Mouse (Mus musculus): ENCODE results near the gene Aldh3a1. TPM values are rescaled to one million over a fixed set of nuclear protein-coding genes. Genes with fewer than 3 reads are reported as not detected.
"Not testable (repeated sequence)": the region's sequence is repeated elsewhere in the genome, so short reads cannot be mapped to it uniquely, and the experiment has no call there.

The Aldh3a1 gene
- polyA plus RNA-seq, 1 experiment, result 0.69 TPM

DNA sequence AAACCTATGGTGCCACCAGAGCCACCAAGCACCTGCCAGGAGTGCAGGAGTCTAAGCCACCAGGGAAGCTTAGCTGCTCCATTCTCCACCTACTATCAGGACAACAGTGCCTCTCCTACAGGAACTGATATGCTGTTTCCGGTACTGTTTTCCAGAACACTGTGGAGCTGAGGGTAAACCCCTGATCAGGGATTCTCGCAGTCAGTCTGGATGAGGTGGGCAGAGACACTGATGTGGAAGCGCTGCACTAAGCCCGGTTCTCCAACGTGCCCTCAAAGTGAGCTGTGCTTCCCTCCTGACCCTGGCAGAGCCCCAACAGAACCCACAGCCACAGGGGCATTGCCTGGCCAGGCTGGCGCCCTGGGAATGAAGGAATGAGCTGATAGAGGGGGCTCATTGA, 43.0 kb upstream of the Aldh3a1 start:
- H3K4me1 ChIP-seq (ENCODE audit: control insufficient read depth, insufficient read depth, insufficient read length), result peaks cover 10% of the 10 kb centered on the region; the same call in 1 of the 2 replicates
- H3K27me3 ChIP-seq (ENCODE audit: control insufficient read depth, insufficient read depth, low read length), result no peaks in the 10 kb centered on the region
- TF ChIP-seq POLR2A (IDR thresholded peaks at IDR 0.05; ENCODE audit: low read depth, low read length) (no peak), CTCF (IDR thresholded peaks at IDR 0.05; ENCODE audit: extremely low read depth, insufficient read depth, insufficient read length, insufficient replicate concordance) (no peak)
- no peak overlapping the region for H3K4me3 ChIP-seq (ENCODE audit: extremely low read depth, insufficient read depth, insufficient read length)
- H3K36me3 ChIP-seq (ENCODE audit: control insufficient read depth, insufficient read depth, low read length), result peaks cover 33% of the 10 kb centered on the region
- no peak overlapping the region for H3K27ac ChIP-seq (ENCODE audit: insufficient read depth, low read length)
- DNase-seq (ENCODE audit: low read depth in 1 of 2, low spot score in 2 of 2), result no peak
- WGBS, result 88% methylated on average over 6 of the region's 6 CpGs

- Histone ChIP-seq H3K27ac (ENCODE audit: insufficient read depth, low read length) (no peak overlapping the region), H3K27me3 (ENCODE audit: control insufficient read depth, insufficient read depth, low read length) (no peaks in the 10 kb centered on the region), H3K4me1 (ENCODE audit: control insufficient read depth, insufficient read depth, insufficient read length) (peaks cover 7% of the 10 kb centered on the region; the same call in 1 of the 2 replicates), H3K4me3 (ENCODE audit: extremely low read depth, insufficient read depth, insufficient read length) (no peak overlapping the region), H3K36me3 (ENCODE audit: control insufficient read depth, insufficient read depth, low read length) (peaks cover 32% of the 10 kb centered on the region)
- 95% methylated on average over 10 of the region's 10 CpGs for WGBS
- TF ChIP-seq CTCF (IDR thresholded peaks at IDR 0.05; ENCODE audit: extremely low read depth, insufficient read depth, insufficient read length, insufficient replicate concordance) (no peak), POLR2A (IDR thresholded peaks at IDR 0.05; ENCODE audit: low read depth, low read length) (no peak)
- no peak for DNase-seq (ENCODE audit: low read depth in 1 of 2, low spot score in 2 of 2)
These were observed 42.5 kb upstream of the Aldh3a1 start for GRCm38 (mm10) chr11:61164881-61165280.

- Histone ChIP-seq H3K27ac (ENCODE audit: insufficient read depth, low read length) (no peak overlapping the region), H3K4me1 (ENCODE audit: control insufficient read depth, insufficient read depth, insufficient read length) (peaks cover 4% of the 10 kb centered on the region; the same call in 1 of the 2 replicates), H3K36me3 (ENCODE audit: control insufficient read depth, insufficient read depth, low read length) (peaks cover 10% of the 10 kb centered on the region), H3K27me3 (ENCODE audit: control insufficient read depth, insufficient read depth, low read length) (no peaks in the 10 kb centered on the region), H3K4me3 (ENCODE audit: extremely low read depth, insufficient read depth, insufficient read length) (no peak overlapping the region)
- DNase-seq (ENCODE audit: low read depth in 1 of 2, low spot score in 2 of 2), result no peak
- TF ChIP-seq CTCF (IDR thresholded peaks at IDR 0.05; ENCODE audit: extremely low read depth, insufficient read depth, insufficient read length, insufficient replicate concordance) (no peak), POLR2A (IDR thresholded peaks at IDR 0.05; ENCODE audit: low read depth, low read length) (no peak)
- 89% methylated on average over 5 of the region's 5 CpGs for WGBS
These were observed 37.2 kb upstream of the Aldh3a1 start for GRCm38 (mm10) chr11:61170184-61170583.

DNA sequence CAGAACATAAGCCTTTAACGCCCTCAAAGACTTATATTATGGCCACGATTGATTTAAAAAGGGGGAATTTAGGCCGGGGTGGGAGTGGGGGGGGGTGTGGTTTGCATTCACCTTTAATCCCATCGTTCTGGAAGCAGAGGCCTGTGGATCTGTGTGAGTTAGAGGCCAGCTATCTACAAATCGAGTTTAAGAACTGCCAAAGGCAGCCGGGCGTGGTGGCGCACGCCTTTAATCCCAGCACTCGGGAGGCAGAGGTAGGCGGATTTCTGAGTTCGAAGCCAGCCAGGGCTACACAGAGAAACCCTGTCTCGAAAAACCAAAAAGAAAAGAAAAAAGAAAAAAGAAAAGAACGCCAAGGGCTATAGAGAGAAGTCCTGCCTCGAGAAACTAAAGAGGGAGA, 33.9 kb upstream of the Aldh3a1 start:
- DNase-seq (ENCODE audit: low read depth in 1 of 2, low spot score in 2 of 2), result not testable (repeated sequence)

DNA sequence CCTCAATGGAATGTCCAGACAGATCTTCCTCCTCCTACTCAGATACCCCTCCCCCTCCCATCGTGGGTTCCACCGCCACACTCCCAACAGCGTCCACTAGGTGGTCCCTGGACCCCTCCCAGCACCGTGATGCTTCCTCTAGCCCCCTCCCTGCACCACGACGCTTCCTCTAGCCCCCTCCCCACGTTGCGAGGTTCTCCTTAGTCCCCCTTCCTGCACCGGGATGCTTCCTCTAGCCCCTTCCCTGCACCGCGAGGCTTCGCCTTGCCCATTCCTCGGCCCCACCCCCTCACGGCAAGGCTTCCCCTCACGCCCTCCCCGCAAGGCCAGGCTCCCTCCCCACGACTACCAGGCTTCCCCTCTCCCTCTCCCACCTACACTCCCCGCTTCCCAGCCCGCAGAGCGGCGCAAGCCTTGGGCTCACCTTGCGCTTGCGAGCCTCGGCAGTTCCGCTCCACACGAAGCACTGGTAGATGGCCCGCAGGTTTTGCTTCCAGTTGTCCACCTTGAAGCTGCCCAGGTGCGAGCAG, 33.0 kb upstream of the Aldh3a1 start:
- H3K4me3 ChIP-seq (ENCODE audit: extremely low read depth, insufficient read depth, insufficient read length), result peak overlapping the region; percentile 96
- peaks cover 4% of the 10 kb centered on the region; the same call in 1 of the 2 replicates for H3K4me1 ChIP-seq (ENCODE audit: control insufficient read depth, insufficient read depth, insufficient read length)
- DNase-seq (ENCODE audit: low read depth in 1 of 2, low spot score in 2 of 2), result peak in 1 of 2 experiments; percentile 47
- no peaks in the 10 kb centered on the region for H3K36me3 ChIP-seq (ENCODE audit: control insufficient read depth, insufficient read depth, low read length)
- peak overlapping the region; percentile 92 for H3K27ac ChIP-seq (ENCODE audit: insufficient read depth, low read length)
- TF ChIP-seq CTCF (IDR thresholded peaks at IDR 0.05; ENCODE audit: extremely low read depth, insufficient read depth, insufficient read length, insufficient replicate concordance) (no peak), POLR2A (IDR thresholded peaks at IDR 0.05; ENCODE audit: low read depth, low read length) (no peak)
- WGBS, result under 1% methylated on average over 28 of the region's 28 CpGs
- no peaks in the 10 kb centered on the region for H3K27me3 ChIP-seq (ENCODE audit: control insufficient read depth, insufficient read depth, low read length)

More for the DNA sequence above, 33.9 kb upstream of the Aldh3a1 start:
- not testable (repeated sequence) for H3K27me3 ChIP-seq (ENCODE audit: control insufficient read depth, insufficient read depth, low read length); H3K4me3 ChIP-seq (ENCODE audit: extremely low read depth, insufficient read depth, insufficient read length); H3K4me1 ChIP-seq (ENCODE audit: control insufficient read depth, insufficient read depth, insufficient read length); H3K27ac ChIP-seq (ENCODE audit: insufficient read depth, low read length); H3K36me3 ChIP-seq (ENCODE audit: control insufficient read depth, insufficient read depth, low read length)
- 46% methylated on average over 15 of the region's 15 CpGs for WGBS

DNA sequence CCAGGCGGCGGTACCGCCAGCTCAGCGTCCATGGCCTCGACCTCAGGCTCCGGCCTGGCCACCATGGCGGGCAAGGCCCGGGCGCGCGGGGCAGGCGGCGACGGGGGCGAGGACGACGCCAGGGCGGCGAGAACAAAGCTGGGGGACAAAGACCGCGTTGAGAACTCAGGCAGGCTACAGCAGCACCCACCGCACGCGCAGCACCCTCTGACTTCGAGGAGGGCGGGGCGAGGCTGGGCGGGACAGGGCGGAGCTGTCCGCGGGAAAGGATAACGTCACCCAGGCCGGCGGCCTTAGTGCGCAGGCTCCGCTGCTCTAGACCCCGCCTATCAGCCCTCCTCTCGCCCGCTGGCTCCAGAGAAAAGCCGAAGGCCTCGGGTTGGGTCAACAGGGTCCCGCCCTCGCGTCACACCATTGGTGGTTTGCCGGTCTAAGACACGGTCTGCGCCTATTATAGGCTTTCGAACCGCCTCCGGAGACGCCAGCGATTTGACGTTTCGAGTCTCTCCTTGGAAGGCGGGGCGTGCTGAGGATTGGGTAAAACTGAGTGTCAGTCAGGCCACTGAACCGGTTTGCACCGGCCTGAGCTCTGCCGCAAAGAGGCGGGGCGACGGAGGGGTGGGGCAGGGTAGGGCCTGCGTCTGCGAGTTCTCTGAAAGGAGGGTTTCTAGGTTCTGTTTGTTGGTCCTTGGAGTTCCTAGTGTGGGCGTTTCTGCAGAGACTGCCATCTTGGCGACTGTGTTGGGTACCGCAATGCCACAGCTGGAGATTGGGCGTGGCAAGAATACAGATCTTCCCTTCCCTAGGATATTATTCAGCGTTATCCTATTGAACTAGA, 32.3 kb upstream of the Aldh3a1 start, which contains the start of gene Usp22:
Gene Usp22, minus strand, starts transcription at position 235 of the 838 bp plus-strand sequence.
- Histone ChIP-seq H3K36me3 (ENCODE audit: control insufficient read depth, insufficient read depth, low read length) (no peaks in the 10 kb centered on the region), H3K27me3 (ENCODE audit: control insufficient read depth, insufficient read depth, low read length) (no peaks in the 10 kb centered on the region), H3K27ac (ENCODE audit: insufficient read depth, low read length) (peak within 1 kb of the TSS; percentile 92), H3K4me1 (ENCODE audit: control insufficient read depth, insufficient read depth, insufficient read length) (peaks cover 4% of the 10 kb centered on the region; the same call in 1 of the 2 replicates), H3K4me3 (ENCODE audit: extremely low read depth, insufficient read depth, insufficient read length) (peak within 1 kb of the TSS; percentile 96)
- WGBS, result under 1% methylated on average over 62 of the region's 69 CpGs
- peak; percentile 99 to 100 for DNase-seq (ENCODE audit: low read depth in 1 of 2, low spot score in 2 of 2)
- TF ChIP-seq POLR2A (IDR thresholded peaks at IDR 0.05; ENCODE audit: low read depth, low read length), result peak; percentile 65
- no peak for TF ChIP-seq CTCF (IDR thresholded peaks at IDR 0.05; ENCODE audit: extremely low read depth, insufficient read depth, insufficient read length, insufficient replicate concordance)

GRCm38 (mm10) chr11:61175778-61176177, 31.6 kb upstream of the Aldh3a1 start:
- H3K36me3 ChIP-seq (ENCODE audit: control insufficient read depth, insufficient read depth, low read length), result no peaks in the 10 kb centered on the region
- H3K27me3 ChIP-seq (ENCODE audit: control insufficient read depth, insufficient read depth, low read length), result no peaks in the 10 kb centered on the region
- peaks cover 4% of the 10 kb centered on the region; the same call in 1 of the 2 replicates for H3K4me1 ChIP-seq (ENCODE audit: control insufficient read depth, insufficient read depth, insufficient read length)
- no peak for DNase-seq (ENCODE audit: low read depth in 1 of 2, low spot score in 2 of 2)
- WGBS, result 79% methylated on average over 5 of the region's 5 CpGs
- H3K27ac ChIP-seq (ENCODE audit: insufficient read depth, low read length), result no peak overlapping the region
- no peak overlapping the region for H3K4me3 ChIP-seq (ENCODE audit: extremely low read depth, insufficient read depth, insufficient read length)
- TF ChIP-seq POLR2A (IDR thresholded peaks at IDR 0.05; ENCODE audit: low read depth, low read length) (no peak), CTCF (IDR thresholded peaks at IDR 0.05; ENCODE audit: extremely low read depth, insufficient read depth, insufficient read length, insufficient replicate concordance) (no peak)
